Mouse (Mus musculus) pancreas, adult 10 weeks (tissue): ENCODE measurements around the gene E330017A01Rik. TPM values are rescaled to one million over a fixed set of nuclear protein-coding genes. Genes with fewer than 3 reads are reported as not detected.

Experiments used
- polyA plus RNA-seq: library from polyadenylated mRNA; stranded (reverse); fragments of 350-450 nt; fragmentation: Illumina TruSeq; extraction: RNeasy Lipid Tissue Mini Kit (QIAGEN cat#74804); gene quantifications from one replicate; pipeline ENCODE4 v1.2.3, GENCODE M21; 2015; ENCODE audit warnings: low read depth, low replicate concordance; ENCODE audit not compliant: insufficient read depth

Gene E330017A01Rik
- not detected for polyA plus RNA-seq

GRCm38 (mm10) chr16:58638689-58639175 is at the start of gene E330017A01Rik:
Gene E330017A01Rik, minus strand, starts transcription at chr16:58638739.

DNA sequence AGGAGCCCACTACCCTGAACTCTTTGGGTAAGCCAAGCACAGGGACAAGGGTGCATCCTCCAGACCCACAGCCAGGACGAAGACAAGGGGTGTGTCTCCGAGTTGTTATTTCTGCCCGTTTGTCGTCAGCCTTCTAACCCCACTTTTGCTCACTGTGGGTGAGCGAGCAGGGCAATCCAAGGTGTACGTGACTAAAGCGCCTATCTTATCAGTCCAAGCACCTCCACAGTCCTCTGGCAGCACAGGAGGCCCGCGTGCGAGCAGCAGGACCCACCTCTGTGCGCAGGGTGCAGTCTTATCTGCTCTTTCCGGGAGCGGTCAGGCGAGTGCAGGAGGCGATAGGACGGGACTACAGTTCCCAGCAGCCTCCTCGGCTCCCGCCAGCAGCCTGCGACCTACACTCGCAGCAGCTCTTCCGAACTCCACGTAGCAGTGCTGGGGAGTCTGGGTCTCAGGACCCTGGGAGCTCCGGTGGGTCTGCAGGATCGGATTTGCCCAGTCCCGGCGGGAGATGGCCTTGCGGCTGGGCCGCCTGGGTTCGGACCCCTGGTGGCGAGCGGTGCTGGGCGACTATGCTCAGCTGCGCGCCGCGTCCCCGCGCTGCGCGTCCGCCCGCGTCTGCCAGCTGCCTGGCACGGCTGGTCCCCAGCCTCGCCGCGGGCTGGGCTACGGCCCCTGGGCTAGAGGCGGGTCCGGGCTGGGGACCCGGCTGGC is 31.5 kb upstream of the E330017A01Rik start, which contains the start of gene Cpox:
TSS of gene Cpox (plus strand) at position 376 of the 714 bp plus-strand sequence.

DNA sequence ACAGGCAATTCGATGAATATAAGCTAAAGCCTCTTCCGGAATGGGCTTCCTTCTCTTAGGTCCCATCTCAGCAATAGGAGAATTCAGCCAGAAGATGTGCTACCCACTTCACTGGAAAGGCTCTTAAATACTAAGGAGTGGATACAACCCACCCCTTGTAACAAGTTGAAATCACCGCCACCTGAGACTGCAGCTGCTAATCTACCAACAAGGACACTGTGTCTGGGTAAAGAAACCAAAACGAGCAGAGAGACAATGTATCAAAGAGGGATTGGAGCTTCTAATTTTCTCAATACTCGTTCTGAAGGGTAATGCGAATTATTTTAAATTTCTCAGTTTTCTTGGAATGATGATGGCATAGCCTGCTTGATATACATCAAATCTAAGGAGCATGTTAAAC is 21.7 kb downstream of the E330017A01Rik start, which contains the start of gene Gm813:
TSS of gene Gm813 (minus strand) at position 101 of the 400 bp plus-strand sequence.

Other genes starting within 250 kb of the E330017A01Rik start
- gene Dcbld2, start 230.3 kb downstream of the E330017A01Rik start, polyA plus RNA-seq: 3.4 TPM
- gene St3gal6, start 114.5 kb downstream of the E330017A01Rik start, polyA plus RNA-seq: 6.1 TPM
- not detected for gene Gm813, start 21.8 kb downstream of the E330017A01Rik start, polyA plus RNA-seq
- 4.4 TPM for gene Cpox, start 31.6 kb upstream of the E330017A01Rik start, polyA plus RNA-seq
- not detected for gene Gpr15, start 80.3 kb upstream of the E330017A01Rik start, polyA plus RNA-seq
- 11.4 TPM for gene Cldnd1, start 89.2 kb upstream of the E330017A01Rik start, polyA plus RNA-seq
- not detected for gene Olfr172, start 124.4 kb upstream of the E330017A01Rik start, polyA plus RNA-seq
- not detected for gene Olfr173, start 161.5 kb upstream of the E330017A01Rik start, polyA plus RNA-seq
- not detected for gene Olfr175-ps1, start 188.0 kb upstream of the E330017A01Rik start, polyA plus RNA-seq
- not detected for gene Olfr177, start 236.0 kb upstream of the E330017A01Rik start, polyA plus RNA-seq